Mouse (Mus musculus) lung, postnatal 0 days (tissue): ENCODE measurements around the gene Gpat3.

Experiments
- CTCF ChIP-seq: IDR thresholded peaks from 2 replicates; pipeline ENCODE4 v1.5.1; 2016; ENCODE audit warnings: antibody characterized with exemption, mild to moderate bottlenecking
- EP300 ChIP-seq: IDR thresholded peaks from 2 replicates; pipeline ENCODE4 v1.6.1; 2016; ENCODE audit warnings: antibody characterized with exemption, mild to moderate bottlenecking, control low read depth

DNA sequence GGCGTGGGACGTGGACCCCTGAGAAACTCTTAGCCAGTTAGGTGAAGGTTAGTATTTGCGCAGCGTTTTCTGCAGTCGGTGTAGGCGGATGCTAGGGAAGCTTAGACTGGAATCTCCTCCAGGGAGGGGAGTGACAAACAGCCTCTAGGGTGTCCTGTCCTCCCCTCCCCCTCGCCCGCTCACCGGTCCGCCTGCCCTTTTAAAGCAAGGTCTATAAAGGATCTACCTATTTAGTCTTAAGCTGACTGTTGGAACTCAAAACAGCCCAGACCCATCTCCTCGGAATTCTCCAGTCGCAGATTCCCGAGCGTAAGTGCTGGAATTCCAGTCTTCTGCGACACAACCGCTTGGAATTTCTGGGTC is at the start of gene Gpat3:
- TF ChIP-seq CTCF (no peak), EP300 (no peak)
